Mouse (Mus musculus): ENCODE results near the gene Ndufc2. TPM values are rescaled to one million over a fixed set of nuclear protein-coding genes. Genes with fewer than 3 reads are reported as not detected.
A peak's percentile ranks its signal among the peaks of the same experiment; 100 is the strongest.

Ndufc2 gene
- 46.2 and 81.2 TPM in 2 replicates for polyA plus RNA-seq (2012; rRNA removed)

- TF ChIP-seq CTCF (IDR thresholded peaks at IDR 0.05; ENCODE audit: control insufficient read depth, insufficient read depth, insufficient replicate concordance, low read depth, low read length) = no peak
- peak; percentile 94 for TF ChIP-seq POLR2A (IDR thresholded peaks at IDR 0.05; ENCODE audit: control insufficient read depth, low read depth, low read length)
- H3K4me1 ChIP-seq (ENCODE audit: control insufficient read depth, insufficient read depth, low read length) = no peaks in the 10 kb centered on the region
- peak within 1 kb of the TSS; percentile 92 for H3K4me3 ChIP-seq (ENCODE audit: control insufficient read depth, low read depth, low read length)
- H3K27ac ChIP-seq (ENCODE audit: control insufficient read depth, insufficient read depth, low read depth, low read length) = peak within 1 kb of the TSS; percentile 71
- H3K27me3 ChIP-seq (ENCODE audit: control insufficient read depth, insufficient read depth, low read length) = no peaks in the 10 kb centered on the region
- H3K36me3 ChIP-seq (ENCODE audit: control insufficient read depth, insufficient read depth, low read length) = no peaks in the 10 kb centered on the region
These were observed at the start of gene Ndufc2 for GRCm38 (mm10) chr7:97399960-97400715. TSS of gene Ndufc2 (plus strand) at chr7:97400003.

GRCm38 (mm10) chr7:97350891-97351290, 48.9 kb upstream of the Ndufc2 start:
- Histone ChIP-seq H3K27ac (ENCODE audit: control insufficient read depth, insufficient read depth, low read depth, low read length) (no peak overlapping the region), H3K4me1 (ENCODE audit: control insufficient read depth, insufficient read depth, low read length) (peaks cover 4% of the 10 kb centered on the region), H3K27me3 (ENCODE audit: control insufficient read depth, insufficient read depth, low read length) (no peaks in the 10 kb centered on the region), H3K36me3 (ENCODE audit: control insufficient read depth, insufficient read depth, low read length) (no peaks in the 10 kb centered on the region), H3K4me3 (ENCODE audit: control insufficient read depth, low read depth, low read length) (no peak overlapping the region)
- TF ChIP-seq CTCF (IDR thresholded peaks at IDR 0.05; ENCODE audit: control insufficient read depth, insufficient read depth, insufficient replicate concordance, low read depth, low read length) (no peak), POLR2A (IDR thresholded peaks at IDR 0.05; ENCODE audit: control insufficient read depth, low read depth, low read length) (no peak)

- TF ChIP-seq CTCF (IDR thresholded peaks at IDR 0.05; ENCODE audit: control insufficient read depth, insufficient read depth, insufficient replicate concordance, low read depth, low read length) (no peak), POLR2A (IDR thresholded peaks at IDR 0.05; ENCODE audit: control insufficient read depth, low read depth, low read length) (no peak)
- Histone ChIP-seq H3K36me3 (ENCODE audit: control insufficient read depth, insufficient read depth, low read length) (no peaks in the 10 kb centered on the region), H3K27ac (ENCODE audit: control insufficient read depth, insufficient read depth, low read depth, low read length) (no peak overlapping the region), H3K4me3 (ENCODE audit: control insufficient read depth, low read depth, low read length) (no peak overlapping the region), H3K27me3 (ENCODE audit: control insufficient read depth, insufficient read depth, low read length) (no peaks in the 10 kb centered on the region), H3K4me1 (ENCODE audit: control insufficient read depth, insufficient read depth, low read length) (peaks cover 4% of the 10 kb centered on the region)
These were observed 47.9 kb upstream of the Ndufc2 start for GRCm38 (mm10) chr7:97351792-97352513.

GRCm38 (mm10) chr7:97353356-97353755, 46.4 kb upstream of the Ndufc2 start:
- Histone ChIP-seq H3K36me3 (ENCODE audit: control insufficient read depth, insufficient read depth, low read length) (no peaks in the 10 kb centered on the region), H3K27me3 (ENCODE audit: control insufficient read depth, insufficient read depth, low read length) (no peaks in the 10 kb centered on the region), H3K27ac (ENCODE audit: control insufficient read depth, insufficient read depth, low read depth, low read length) (no peak overlapping the region), H3K4me3 (ENCODE audit: control insufficient read depth, low read depth, low read length) (no peak overlapping the region), H3K4me1 (ENCODE audit: control insufficient read depth, insufficient read depth, low read length) (peaks cover 4% of the 10 kb centered on the region)
- no peak for TF ChIP-seq CTCF (IDR thresholded peaks at IDR 0.05; ENCODE audit: control insufficient read depth, insufficient read depth, insufficient replicate concordance, low read depth, low read length)
- no peak for TF ChIP-seq POLR2A (IDR thresholded peaks at IDR 0.05; ENCODE audit: control insufficient read depth, low read depth, low read length)

GRCm38 (mm10) chr7:97355068-97355841, 44.5 kb upstream of the Ndufc2 start:
- Histone ChIP-seq H3K4me1 (ENCODE audit: control insufficient read depth, insufficient read depth, low read length) (peaks cover 4% of the 10 kb centered on the region), H3K36me3 (ENCODE audit: control insufficient read depth, insufficient read depth, low read length) (no peaks in the 10 kb centered on the region), H3K27me3 (ENCODE audit: control insufficient read depth, insufficient read depth, low read length) (no peaks in the 10 kb centered on the region), H3K4me3 (ENCODE audit: control insufficient read depth, low read depth, low read length) (no peak overlapping the region), H3K27ac (ENCODE audit: control insufficient read depth, insufficient read depth, low read depth, low read length) (peak overlapping the region; percentile 28; the same call in 1 of the 2 replicates)
- TF ChIP-seq CTCF (IDR thresholded peaks at IDR 0.05; ENCODE audit: control insufficient read depth, insufficient read depth, insufficient replicate concordance, low read depth, low read length) (no peak), POLR2A (IDR thresholded peaks at IDR 0.05; ENCODE audit: control insufficient read depth, low read depth, low read length) (no peak)

- Histone ChIP-seq H3K36me3 (ENCODE audit: control insufficient read depth, insufficient read depth, low read length) (no peaks in the 10 kb centered on the region), H3K27ac (ENCODE audit: control insufficient read depth, insufficient read depth, low read depth, low read length) (peak overlapping the region; percentile 25; the same call in 1 of the 2 replicates), H3K4me1 (ENCODE audit: control insufficient read depth, insufficient read depth, low read length) (no peaks in the 10 kb centered on the region; the same call in 1 of the 2 replicates), H3K27me3 (ENCODE audit: control insufficient read depth, insufficient read depth, low read length) (no peaks in the 10 kb centered on the region), H3K4me3 (ENCODE audit: control insufficient read depth, low read depth, low read length) (no peak overlapping the region)
- TF ChIP-seq POLR2A (IDR thresholded peaks at IDR 0.05; ENCODE audit: control insufficient read depth, low read depth, low read length) (no peak), CTCF (IDR thresholded peaks at IDR 0.05; ENCODE audit: control insufficient read depth, insufficient read depth, insufficient replicate concordance, low read depth, low read length) (no peak)
These were observed 43.5 kb upstream of the Ndufc2 start for GRCm38 (mm10) chr7:97356253-97356652.

All from testis, adult 2 months (tissue).